Mouse (Mus musculus) liver, embryonic 16.5 days (tissue): Measurements from ENCODE around the gene Psmb2. TPM values are rescaled to one million over a fixed set of nuclear protein-coding genes. Genes with fewer than 3 reads are reported as not detected.

Experiments used
- ATAC-seq: fragments of 200-750 bp; cut with Nextera tagmentation; 2 replicates; pipeline ENCODE4 v1.8.0; 2017; ENCODE audit warnings: low read depth, mild to moderate bottlenecking, moderate number of reproducible peaks, moderate library complexity
- H3K27ac ChIP-seq: fragments of 300-500 bp; sonication (generic); 2 replicates; pipeline ENCODE4 v1.5.1; 2014; ENCODE audit warnings: mild to moderate bottlenecking, low read length
- H3K27me3 ChIP-seq: fragments of 300-500 bp; sonication (generic); 2 replicates; pipeline ENCODE4 v1.6.1; 2014; ENCODE audit warnings: low read depth, low read length, mixed read lengths; ENCODE audit not compliant: control insufficient read depth, insufficient read depth
- H3K36me3 ChIP-seq: fragments of 300-500 bp; sonication (generic); 2 replicates; pipeline ENCODE4 v1.6.1; 2014; ENCODE audit warnings: mild to moderate bottlenecking; ENCODE audit not compliant: control insufficient read depth, insufficient read depth
- H3K4me1 ChIP-seq: fragments of 300-500 bp; sonication (generic); 2 replicates; pipeline ENCODE4 v1.6.1; 2014; ENCODE audit warnings: low read depth, low read length, mixed read lengths; ENCODE audit not compliant: control insufficient read depth
- H3K4me2 ChIP-seq: fragments of 300-500 bp; sonication (generic); 2 replicates; pipeline ENCODE4 v1.6.1; 2014; ENCODE audit warnings: low read depth, low read length, mixed read lengths
- H3K4me3 ChIP-seq: fragments of 300-500 bp; sonication (generic); 2 replicates; pipeline ENCODE4 v1.5.1; 2014; ENCODE audit warnings: low read depth, mild to moderate bottlenecking, low read length
- H3K9ac ChIP-seq: fragments of 300-500 bp; sonication (generic); 2 replicates; pipeline ENCODE4 v1.6.1; 2014; ENCODE audit warnings: low read depth, low read length
- H3K9me3 ChIP-seq: fragments of 300-500 bp; sonication (generic); replicated peaks from 2 replicates; pipeline ENCODE4 v1.6.1; 2016; ENCODE audit warnings: low read length; ENCODE audit not compliant: control insufficient read depth
- WGBS: fragments of 180-500 bp; shearing (Covaris S2); extraction: QIAGEN DNeasy Blood & Tissue Kit; methylation state at CpG from one replicate; pipeline ENCODE4 v1.1.7; 2014; ENCODE audit not compliant: insufficient replicate concordance; 5-methylcytosine and 5-hydroxymethylcytosine counted together
- polyA plus RNA-seq: library from polyadenylated mRNA; unstranded; fragments of >200 nt; fragmentation: Nextera tagmentation; extraction: Ambion mirVana; gene quantifications from 2 replicates; pipeline ENCODE4 v1.2.1, GENCODE M21; 2015

The Psmb2 gene
- polyA plus RNA-seq, 1 experiment from 2014 or later = 222 TPM

GRCm38 (mm10) chr4:126696908-126697307 lies 19.5 kb downstream of the Psmb2 start:
- Histone ChIP-seq H3K36me3 (peaks cover 3% of the 10 kb centered on the region; the same call in 1 of the 2 replicates), H3K4me1 (no peaks in the 10 kb centered on the region), H3K9me3 (no peaks in the 10 kb centered on the region), H3K4me2 (no peak overlapping the region), H3K27me3 (no peaks in the 10 kb centered on the region), H3K9ac (no peak overlapping the region), H3K4me3 (no peak overlapping the region), H3K27ac (no peak overlapping the region)
- ATAC-seq = no peak
- 78% methylated on average over 4 of the region's 4 CpGs for WGBS

DNA sequence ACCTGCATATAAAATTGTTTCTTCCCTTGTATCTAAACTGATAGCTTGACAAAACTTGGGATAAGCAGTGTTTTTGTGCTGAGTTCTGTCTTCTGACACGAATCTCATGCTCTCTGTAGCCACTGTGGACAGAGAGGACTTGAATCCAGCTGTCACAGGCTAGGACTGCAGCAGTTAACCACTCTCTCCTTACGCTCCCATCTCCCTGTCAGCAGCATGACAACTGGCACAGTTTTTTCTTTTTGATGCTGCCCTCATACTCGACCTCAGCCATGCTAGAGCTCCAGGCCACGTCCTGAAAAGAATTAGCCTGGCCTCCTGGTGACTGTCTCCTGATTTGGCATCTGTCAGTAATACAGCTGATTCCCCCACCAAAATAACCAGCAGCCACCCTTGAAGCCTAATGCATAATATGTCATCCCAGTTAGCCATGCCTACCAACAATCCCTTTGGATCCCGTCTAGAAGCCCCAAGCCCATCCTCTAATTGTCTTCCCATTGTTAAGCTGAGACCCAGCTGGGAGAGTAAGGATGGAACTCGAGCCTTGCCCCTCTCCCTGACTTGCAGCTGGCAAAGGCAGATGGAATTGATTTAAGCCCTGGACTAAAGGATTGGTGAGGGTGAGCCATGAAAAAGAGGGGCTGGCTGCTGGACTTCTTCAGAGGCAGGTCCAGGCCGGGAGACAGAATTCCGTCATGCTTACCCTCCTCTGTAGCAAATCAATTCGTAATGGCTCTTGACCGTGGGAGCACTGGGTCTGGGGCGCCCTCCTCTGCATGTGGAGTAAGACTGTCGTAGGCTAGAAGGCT lies 29.4 kb downstream of the Psmb2 start:
- Histone ChIP-seq H3K4me3 (no peak overlapping the region), H3K9ac (no peak overlapping the region), H3K4me2 (no peak overlapping the region), H3K36me3 (peaks cover 34% of the 10 kb centered on the region), H3K27me3 (no peaks in the 10 kb centered on the region), H3K4me1 (no peaks in the 10 kb centered on the region), H3K9me3 (no peaks in the 10 kb centered on the region), H3K27ac (no peak overlapping the region)
- no peak for ATAC-seq
- 81% methylated on average over 12 of the region's 12 CpGs for WGBS

- H3K9ac ChIP-seq = no peak overlapping the region
- no peaks in the 10 kb centered on the region for H3K27me3 ChIP-seq
- no peaks in the 10 kb centered on the region for H3K4me1 ChIP-seq
- WGBS = 75% methylated on average over 5 of the region's 5 CpGs
- no peaks in the 10 kb centered on the region for H3K9me3 ChIP-seq
- no peak overlapping the region for H3K4me2 ChIP-seq
- H3K4me3 ChIP-seq = no peak overlapping the region
- no peak overlapping the region for H3K27ac ChIP-seq
- no peak for ATAC-seq
- H3K36me3 ChIP-seq = peaks cover 34% of the 10 kb centered on the region
These were observed 30.0 kb downstream of the Psmb2 start for GRCm38 (mm10) chr4:126707439-126707826.

DNA sequence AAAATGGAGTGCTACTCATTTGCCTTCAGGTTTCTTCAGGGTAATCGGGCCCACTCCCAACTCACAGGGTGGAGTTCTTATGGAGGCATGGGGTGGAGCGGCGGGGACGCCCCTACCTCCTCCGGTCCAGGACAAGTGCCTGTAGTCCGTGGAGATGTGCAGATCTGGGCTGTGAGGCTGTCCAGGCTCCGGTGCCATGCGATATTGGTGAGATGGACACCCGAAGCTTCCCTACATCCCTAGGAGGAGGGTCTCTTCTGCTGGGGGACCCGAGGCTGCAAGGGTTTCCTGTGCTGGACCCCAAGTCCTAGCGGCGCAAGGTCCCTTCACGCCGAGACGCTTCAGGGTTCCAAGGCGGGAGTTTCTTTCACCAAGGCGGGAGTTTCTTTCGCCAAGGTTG lies 54.7 kb downstream of the Psmb2 start:
- no peaks in the 10 kb centered on the region for H3K9me3 ChIP-seq
- no peak overlapping the region for H3K9ac ChIP-seq
- no peak overlapping the region for H3K27ac ChIP-seq
- 3% methylated on average over 18 of the region's 18 CpGs for WGBS
- no peak for ATAC-seq
- no peak overlapping the region for H3K4me3 ChIP-seq
- no peaks in the 10 kb centered on the region for H3K36me3 ChIP-seq
- peaks cover 68% of the 10 kb centered on the region for H3K27me3 ChIP-seq
- H3K4me2 ChIP-seq = no peak overlapping the region
- H3K4me1 ChIP-seq = no peaks in the 10 kb centered on the region; the same call in 1 of the 2 replicates

GRCm38 (mm10) chr4:126732531-126733380 lies 55.3 kb downstream of the Psmb2 start:
- WGBS = 4% methylated on average over 26 of the region's 26 CpGs
- no peak overlapping the region for H3K4me3 ChIP-seq
- no peaks in the 10 kb centered on the region for H3K9me3 ChIP-seq
- peaks cover 75% of the 10 kb centered on the region for H3K27me3 ChIP-seq
- no peak overlapping the region for H3K9ac ChIP-seq
- ATAC-seq = no peak
- no peaks in the 10 kb centered on the region for H3K36me3 ChIP-seq
- no peak overlapping the region for H3K4me2 ChIP-seq
- H3K4me1 ChIP-seq = no peaks in the 10 kb centered on the region; the same call in 1 of the 2 replicates
- no peak overlapping the region for H3K27ac ChIP-seq

GRCm38 (mm10) chr4:126734001-126734603 lies 56.7 kb downstream of the Psmb2 start:
- H3K36me3 ChIP-seq = no peaks in the 10 kb centered on the region
- ATAC-seq = no peak
- no peak overlapping the region for H3K4me3 ChIP-seq
- no peak overlapping the region for H3K4me2 ChIP-seq
- no peak overlapping the region for H3K27ac ChIP-seq
- WGBS = 2% methylated on average over 16 of the region's 16 CpGs
- no peaks in the 10 kb centered on the region; the same call in 1 of the 2 replicates for H3K4me1 ChIP-seq
- no peak overlapping the region for H3K9ac ChIP-seq
- H3K27me3 ChIP-seq = peaks cover 82% of the 10 kb centered on the region
- H3K9me3 ChIP-seq = no peaks in the 10 kb centered on the region

GRCm38 (mm10) chr4:126734700-126735381 lies 57.4 kb downstream of the Psmb2 start:
- no peak for ATAC-seq
- Histone ChIP-seq H3K27ac (no peak overlapping the region), H3K4me1 (no peaks in the 10 kb centered on the region; the same call in 1 of the 2 replicates), H3K36me3 (no peaks in the 10 kb centered on the region), H3K27me3 (peaks cover 87% of the 10 kb centered on the region), H3K4me3 (peak overlapping the region; percentile 34), H3K9me3 (no peaks in the 10 kb centered on the region), H3K9ac (no peak overlapping the region), H3K4me2 (peak overlapping the region; percentile 31)
- 4% methylated on average over 46 of the region's 51 CpGs for WGBS

GRCm38 (mm10) chr4:126735382-126736000 lies 58.1 kb downstream of the Psmb2 start:
- H3K4me2 ChIP-seq = peak overlapping the region; percentile 31
- no peaks in the 10 kb centered on the region for H3K36me3 ChIP-seq
- H3K9me3 ChIP-seq = no peaks in the 10 kb centered on the region
- peaks cover 87% of the 10 kb centered on the region for H3K27me3 ChIP-seq
- ATAC-seq = no peak
- no peak overlapping the region for H3K27ac ChIP-seq
- WGBS = 2% methylated on average over 45 of the region's 62 CpGs
- H3K4me3 ChIP-seq = peak overlapping the region; percentile 34
- H3K4me1 ChIP-seq = no peaks in the 10 kb centered on the region; the same call in 1 of the 2 replicates
- H3K9ac ChIP-seq = no peak overlapping the region
